Mouse (Mus musculus) megakaryocyte, adult 5-6 weeks (primary cell): ENCODE results near the gene Papss1. TPM values are rescaled to one million over a fixed set of nuclear protein-coding genes. Genes with fewer than 3 reads are reported as not detected.

Experiments used
- ATAC-seq: 2 replicates; pipeline ENCODE4 v1.8.0; 2016; ENCODE audit warnings: mild to moderate bottlenecking, inconsistent platforms; ENCODE audit not compliant: poor library complexity, severe bottlenecking
- total RNA-seq, 2 experiments: library from RNA; stranded (forward) in 1 of 2; stranded (reverse) in 1 of 2; fragments of 153-499, 151-499 nt in 1 of 2; fragments of 221-1000, 200-1000 nt in 1 of 2; gene quantifications; 2 replicates each; pipeline versions ENCODE4 v1.2.3 to v1.2.4; 2015 to 2017

The Papss1 gene
- total RNA-seq, 2 experiments from 2014 or later = 19.8 to 33.4 TPM

DNA sequence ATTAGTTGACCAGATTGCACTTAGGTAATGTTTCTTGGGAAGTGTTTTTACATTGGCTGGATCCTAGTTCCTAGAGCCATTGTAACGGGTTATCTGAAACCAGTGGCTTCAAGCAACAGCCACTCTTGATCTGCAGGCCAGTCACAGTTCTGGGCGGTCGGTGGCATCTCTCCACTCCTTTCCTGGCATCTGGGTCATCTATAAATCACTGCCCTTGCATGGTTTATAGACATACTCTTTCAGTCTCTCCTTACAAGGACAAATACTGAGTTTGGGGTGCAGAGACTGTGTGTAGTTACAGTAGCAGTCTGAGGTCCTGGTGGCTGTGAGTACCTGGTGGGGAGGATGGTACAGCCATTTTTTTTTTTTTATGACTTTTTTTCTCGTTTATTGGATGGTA, 15.5 kb downstream of the Papss1 start:
- no peak for ATAC-seq

DNA sequence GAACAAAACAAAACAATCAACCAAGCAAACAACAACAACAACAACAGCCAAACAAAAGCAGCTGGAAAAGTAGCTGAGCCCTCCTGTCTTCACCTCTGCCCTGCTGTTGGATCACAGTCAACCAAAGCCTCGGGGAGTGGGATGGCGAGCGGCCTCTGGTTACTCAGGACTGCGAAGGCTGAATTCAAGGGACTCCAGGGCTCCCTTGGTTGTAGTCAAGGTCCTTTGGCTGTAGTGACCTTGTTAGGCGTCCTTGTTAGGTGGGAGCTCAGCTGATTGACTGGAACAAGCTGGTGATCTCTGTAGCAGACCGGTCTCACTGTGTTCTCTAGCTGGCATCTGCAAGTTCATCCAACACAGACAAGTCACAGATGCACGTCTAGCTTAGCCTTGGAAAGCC, 16.5 kb downstream of the Papss1 start:
- ATAC-seq = no peak

- peak; percentile 40 for ATAC-seq
These were observed 22.2 kb downstream of the Papss1 start for GRCm38 (mm10) chr3:131586818-131587217.

DNA sequence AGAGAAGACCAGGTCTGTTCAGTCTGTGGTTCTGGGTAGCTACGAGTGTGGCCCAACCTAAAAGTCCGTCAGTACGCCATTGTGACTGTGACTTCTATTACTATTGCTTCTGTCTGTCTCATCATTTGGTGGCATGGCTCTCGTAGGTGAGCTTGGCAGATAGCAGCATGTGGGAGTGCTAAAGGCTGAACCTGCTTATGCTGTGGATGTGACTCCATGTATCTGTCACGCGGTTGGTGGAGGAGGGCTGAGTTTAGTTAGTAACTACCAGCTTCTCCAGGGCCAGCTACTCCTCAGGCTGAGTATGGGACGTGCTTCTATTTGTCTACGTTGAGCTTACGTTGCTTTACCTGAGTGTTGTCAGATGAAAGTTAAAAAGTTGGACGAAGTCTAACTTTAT, 23.4 kb downstream of the Papss1 start:
- ATAC-seq = no peak

DNA sequence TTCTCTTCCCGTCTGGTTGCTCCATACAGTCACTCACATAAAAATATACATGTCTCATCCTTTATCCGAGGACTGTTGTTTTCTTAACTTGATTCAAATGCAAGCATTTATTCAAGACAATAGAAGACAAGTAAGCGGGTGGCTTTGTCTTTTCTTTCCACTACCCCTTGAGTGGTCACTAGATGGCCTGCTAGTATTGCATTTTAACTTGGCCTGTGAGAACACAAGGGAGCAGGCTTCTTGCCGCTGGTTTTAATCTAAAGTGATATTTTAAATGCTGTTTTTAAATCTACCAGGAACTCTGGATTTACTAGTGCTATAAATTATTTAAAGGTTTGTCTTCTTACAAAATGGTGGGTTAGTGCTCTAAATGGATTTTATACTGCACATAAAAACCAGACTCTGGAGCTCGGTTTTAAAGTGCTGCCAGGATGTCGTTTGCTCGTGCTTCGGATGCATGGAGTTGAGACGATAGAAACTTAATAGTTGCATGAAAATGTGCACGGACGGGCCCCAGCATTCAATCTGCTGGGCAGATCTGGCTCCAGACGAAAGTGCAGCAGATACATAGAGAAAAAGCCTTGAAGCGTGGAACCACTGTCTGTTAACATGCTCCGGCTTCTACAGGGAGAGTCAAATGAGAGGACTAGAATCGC, 28.7 kb downstream of the Papss1 start:
- no peak for ATAC-seq

GRCm38 (mm10) chr3:131594361-131594760, 29.8 kb downstream of the Papss1 start:
- no peak for ATAC-seq

DNA sequence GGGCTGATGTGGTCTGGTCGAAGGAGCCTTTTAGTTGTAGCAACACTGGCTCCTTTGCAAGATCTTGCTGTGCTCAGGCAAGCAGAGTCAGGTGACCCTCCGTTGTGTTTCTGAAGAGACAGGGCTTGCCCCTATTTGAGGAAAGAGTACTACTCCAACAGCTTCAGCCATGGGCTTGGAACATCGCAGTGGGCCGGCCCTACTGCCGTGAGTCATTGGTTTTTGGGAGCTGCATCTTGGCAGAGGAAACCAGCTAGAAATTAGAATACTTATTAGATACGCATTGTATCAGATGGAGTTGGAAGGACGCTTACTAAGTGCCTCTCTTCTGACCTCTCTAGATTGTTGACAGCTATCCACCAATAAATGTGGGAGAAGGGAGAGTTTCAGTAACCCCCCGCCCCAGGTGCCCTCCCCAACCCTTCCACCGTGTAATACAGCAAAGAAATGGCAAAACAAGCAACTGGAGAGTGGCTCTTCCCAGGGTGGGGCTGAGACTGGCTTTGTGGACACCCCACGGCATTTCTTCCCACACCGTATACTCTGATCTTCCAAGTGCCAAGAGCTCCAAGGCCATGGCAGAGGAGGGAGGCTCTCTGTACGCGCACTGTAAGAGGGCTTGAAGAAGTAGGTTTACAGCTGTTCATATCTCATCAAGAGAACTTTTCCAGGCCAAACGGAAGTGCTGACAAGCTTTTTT, 31.1 kb downstream of the Papss1 start:
- no peak for ATAC-seq

- no peak for ATAC-seq
These were observed 36.2 kb downstream of the Papss1 start for GRCm38 (mm10) chr3:131600726-131601125.

GRCm38 (mm10) chr3:131601366-131601765, 36.8 kb downstream of the Papss1 start:
- ATAC-seq = no peak

- no peak for ATAC-seq
These were observed 38.4 kb downstream of the Papss1 start for GRCm38 (mm10) chr3:131602995-131603414.

DNA sequence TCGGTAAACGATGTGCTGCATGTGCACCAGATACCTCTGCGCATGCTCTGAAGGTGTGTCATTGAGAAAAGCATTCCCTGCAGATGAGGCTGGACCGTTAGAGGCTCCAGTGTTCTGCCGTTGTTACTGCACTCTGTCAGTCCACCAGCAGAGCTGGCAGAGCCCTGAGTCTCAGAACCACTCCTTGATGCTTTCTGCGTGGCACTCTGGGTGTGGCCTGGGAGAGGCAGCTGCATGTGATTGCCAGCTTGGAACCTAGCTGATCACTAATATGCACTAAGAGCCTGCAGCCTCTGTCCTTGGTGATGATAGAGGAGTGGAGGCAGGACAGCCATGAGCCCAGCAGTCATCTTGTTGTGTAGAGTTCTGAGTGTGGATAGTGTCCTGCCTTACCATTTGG, 43.5 kb downstream of the Papss1 start:
- ATAC-seq = no peak

DNA sequence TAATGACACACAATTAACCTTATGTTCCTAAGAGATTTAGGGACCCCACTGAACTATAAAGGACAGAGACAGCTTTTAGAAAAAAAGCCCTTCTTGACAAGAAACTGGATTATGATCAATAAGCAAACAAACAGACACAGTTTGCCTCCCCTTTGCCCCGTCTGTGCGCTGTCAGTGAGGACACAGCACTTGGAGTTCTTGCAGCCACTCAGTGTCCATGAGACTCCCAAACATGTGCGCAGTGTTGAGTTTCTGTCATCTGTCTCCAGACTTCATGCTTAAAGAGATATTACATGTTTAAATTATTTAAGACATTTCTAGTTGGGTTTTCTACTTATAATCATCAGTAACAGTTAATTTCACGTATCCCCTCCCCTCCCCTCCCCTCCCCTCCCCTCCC, 45.1 kb downstream of the Papss1 start:
- no peak for ATAC-seq

DNA sequence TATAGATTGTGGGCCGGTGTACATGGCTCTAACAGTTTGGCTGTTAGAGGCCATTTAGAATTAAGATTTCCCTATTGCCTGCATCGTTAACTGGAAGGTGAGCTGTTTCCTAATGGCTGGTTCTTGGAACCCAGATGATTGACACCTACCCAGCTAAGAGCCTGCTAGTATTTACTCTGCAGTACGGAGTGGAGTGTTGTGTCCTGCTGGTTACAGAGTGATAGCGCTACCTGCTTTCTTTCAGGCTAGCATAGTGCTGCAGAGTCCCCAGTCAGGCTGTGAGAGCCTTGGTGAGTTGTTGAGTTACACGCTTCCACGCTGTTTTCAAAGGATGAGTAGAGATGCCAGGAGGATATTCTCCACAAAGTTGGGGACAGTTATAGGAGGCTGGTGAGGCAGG, 46.0 kb downstream of the Papss1 start:
- no peak for ATAC-seq

DNA sequence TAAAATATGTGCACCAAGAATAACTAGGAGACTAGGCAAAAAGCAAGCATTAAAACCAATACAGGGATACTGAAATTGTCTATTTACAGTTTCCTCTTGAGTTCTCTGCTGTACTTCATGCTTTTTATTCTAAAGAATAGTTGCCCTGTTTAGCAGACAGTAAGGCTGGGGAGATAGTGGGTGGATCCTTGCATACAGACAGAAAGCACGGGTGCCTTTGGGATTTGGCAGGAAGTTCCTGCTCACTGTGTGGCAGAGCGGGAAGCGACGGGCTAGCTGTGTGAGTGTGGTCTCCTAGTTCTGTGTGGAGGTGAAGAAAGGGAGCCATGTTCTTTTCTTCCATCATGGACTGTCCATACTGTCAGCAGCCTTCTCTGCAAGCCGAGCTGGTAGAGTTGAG, 48.3 kb downstream of the Papss1 start:
- no peak for ATAC-seq

- ATAC-seq = no peak
These were observed 49.5 kb downstream of the Papss1 start for GRCm38 (mm10) chr3:131614056-131614455.

- no peak for ATAC-seq
These were observed 54.2 kb downstream of the Papss1 start for GRCm38 (mm10) chr3:131618580-131619338.

- no peak for ATAC-seq
These were observed 58.6 kb downstream of the Papss1 start for GRCm38 (mm10) chr3:131623208-131623607.

DNA sequence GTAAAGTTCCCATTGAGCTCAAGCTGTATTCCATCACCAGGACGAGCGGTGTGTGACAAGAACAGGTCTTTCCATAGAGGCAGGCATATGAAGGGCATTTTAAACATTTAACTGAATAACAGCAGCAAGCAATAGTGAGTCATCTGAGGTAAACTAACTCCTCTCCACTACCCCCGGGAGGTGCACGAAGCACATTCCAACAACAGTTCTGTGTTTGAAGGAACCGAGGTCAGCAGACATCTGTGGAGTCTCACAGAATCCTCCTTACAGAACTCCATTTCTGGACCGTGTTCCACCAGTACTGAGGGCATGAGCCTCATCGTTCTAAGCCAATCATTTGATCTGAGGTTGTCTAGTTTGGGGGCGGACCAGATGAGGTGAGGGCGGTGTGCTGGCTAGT, 59.5 kb downstream of the Papss1 start:
- no peak for ATAC-seq

GRCm38 (mm10) chr3:131627476-131627875, 62.9 kb downstream of the Papss1 start:
- no peak for ATAC-seq

DNA sequence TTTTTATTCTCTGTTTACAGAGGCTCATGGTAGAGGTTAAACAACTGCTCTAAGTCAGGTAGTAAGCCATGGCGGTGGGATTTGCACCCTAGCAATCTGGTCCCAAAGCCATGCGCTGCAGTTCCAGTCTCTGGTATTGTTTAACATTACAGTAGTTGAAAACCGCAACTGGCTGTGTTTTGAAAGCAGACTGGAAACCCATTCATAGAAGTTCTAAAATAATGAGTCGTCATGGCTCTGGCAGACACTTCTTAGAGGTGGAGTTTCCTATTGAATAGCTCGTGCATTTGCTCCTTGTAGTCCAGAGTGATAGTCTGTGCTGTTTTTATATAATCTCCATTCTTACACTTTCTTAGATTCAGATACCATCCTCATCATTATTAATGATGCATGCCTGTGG, 63.7 kb downstream of the Papss1 start:
- ATAC-seq = no peak

DNA sequence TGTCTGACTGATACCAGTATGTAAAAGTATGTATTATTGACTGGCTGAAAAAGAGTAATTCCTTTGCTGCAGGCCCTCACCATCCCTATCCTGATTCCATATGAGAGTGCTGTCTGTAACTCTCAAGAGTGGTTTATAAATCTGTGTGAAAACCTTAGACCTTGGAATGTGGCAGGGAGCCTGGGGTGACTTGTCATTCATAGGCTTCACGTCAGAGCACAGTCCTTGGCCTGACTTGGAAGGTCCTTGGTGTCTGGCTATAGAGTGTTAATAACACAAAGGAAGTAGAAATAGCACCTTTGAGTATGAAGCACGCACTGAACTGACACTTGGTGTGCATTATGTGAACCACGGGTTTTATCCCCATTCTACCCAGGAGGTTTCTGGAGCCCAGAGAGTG, 64.4 kb downstream of the Papss1 start:
- no peak for ATAC-seq
